Mouse (Mus musculus) skeletal muscle tissue, adult 2 months (tissue): ENCODE measurements around the gene 1700017B05Rik.
"Not testable (repeated sequence)": the region's sequence is repeated elsewhere in the genome, so short reads cannot be mapped to it uniquely, and the experiment has no call there.

Experiments
- DNase-seq: peaks from one replicate; pipeline ENCODE4 v3.0.0-alpha.2; 2012; ENCODE audit warnings: low read depth, low spot score

Gene 1700017B05Rik

DNA sequence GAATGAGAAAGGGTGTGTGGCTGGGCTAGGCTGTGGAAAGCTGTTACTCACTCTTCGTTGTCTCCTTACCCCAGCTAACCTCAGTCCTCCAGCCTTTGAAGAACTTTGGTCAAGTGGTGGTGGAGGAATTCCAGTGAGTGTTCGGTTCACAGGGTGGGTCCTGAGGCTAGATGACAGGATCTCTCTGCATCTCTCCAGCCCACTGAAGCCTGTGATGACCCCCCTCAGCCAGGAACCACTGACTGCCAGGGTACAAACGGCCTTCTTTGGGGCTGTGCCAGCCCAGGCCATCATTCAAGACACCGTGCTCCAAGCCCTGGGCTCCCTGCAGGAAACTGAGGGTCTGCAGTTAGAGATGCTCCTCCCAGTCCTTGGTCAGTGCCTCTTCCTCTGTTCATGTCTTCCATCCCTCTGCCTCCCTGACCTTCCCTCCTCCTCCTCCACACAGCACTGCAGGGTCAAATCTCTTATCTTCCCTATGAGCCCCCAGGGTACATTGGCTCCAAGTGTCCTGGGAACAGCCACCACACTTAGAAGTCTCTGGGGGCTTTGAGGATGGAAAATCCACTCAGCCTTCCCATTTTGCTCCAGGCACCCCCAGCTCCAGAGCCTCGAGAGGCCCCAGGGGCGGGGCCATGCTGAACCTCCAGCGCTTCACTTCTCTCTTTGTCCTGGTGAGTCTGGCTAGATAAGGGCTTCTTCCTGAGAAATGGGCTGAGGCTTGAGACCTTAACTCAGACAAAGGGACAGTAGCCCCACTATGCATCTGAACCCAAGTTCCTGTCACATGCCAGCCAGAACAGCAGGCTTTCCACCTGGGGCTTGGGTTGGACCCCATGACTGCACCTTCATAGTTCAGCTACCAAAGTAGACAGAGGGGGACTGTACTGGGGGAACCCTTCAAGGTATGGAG lies 14.1 kb downstream of the 1700017B05Rik start:
- DNase-seq, result no peak

- DNase-seq, result no peak
Observed at GRCm38 (mm10) chr9:57247201-57247671, 15.2 kb downstream of the 1700017B05Rik start.

- DNase-seq, result no peak
Observed at GRCm38 (mm10) chr9:57246482-57246881, 15.9 kb downstream of the 1700017B05Rik start.

DNA sequence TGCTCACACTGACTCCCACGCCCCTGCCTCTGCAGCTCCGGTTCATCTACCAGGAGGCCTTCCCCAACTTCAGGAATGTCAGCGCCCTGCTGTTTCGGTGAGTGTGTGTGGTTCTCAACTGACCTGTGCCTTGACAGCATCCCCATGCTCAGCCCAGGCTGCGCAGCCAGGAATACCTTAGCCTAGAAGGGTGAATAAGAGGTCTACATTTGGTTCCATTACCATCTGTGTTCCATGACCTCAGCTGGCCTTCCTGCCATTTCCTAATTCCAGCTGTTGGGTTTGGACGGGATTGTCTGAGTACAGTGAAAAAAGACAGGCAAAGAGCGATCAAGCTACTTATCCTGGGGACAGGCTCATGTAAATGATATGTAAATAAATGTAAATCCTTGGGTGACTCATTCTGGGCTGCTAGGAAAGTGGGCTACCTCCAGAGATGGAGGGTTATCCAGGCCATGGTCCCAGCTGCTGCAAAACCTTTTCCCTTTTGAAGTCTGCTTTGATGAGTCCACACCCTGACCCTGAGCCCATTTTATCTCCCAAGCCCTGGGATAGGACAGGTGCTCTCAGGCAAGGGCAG lies 18.2 kb downstream of the 1700017B05Rik start:
- no peak for DNase-seq

DNA sequence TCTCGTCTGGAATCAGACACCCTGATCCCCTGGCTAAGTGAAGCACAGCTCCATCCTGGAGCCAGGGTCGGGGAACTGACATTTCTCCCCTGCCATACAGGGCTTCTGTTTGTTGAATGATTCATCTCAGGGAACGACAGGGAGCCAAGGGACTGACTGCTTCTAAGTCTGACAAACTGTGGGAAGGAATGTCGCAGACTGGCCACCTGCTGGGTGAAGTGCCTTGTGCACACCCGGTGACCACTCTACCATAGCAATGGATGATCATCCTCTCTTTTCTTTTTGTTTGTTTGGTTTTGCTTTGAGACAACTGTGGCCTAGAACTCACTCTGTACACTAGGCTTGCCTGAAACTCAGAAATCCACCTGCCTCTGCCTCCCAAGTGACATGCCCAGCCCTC lies 19.5 kb downstream of the 1700017B05Rik start:
- DNase-seq, result no peak

GRCm38 (mm10) chr9:57241111-57241510 lies 21.3 kb downstream of the 1700017B05Rik start:
- DNase-seq, result no peak

DNA sequence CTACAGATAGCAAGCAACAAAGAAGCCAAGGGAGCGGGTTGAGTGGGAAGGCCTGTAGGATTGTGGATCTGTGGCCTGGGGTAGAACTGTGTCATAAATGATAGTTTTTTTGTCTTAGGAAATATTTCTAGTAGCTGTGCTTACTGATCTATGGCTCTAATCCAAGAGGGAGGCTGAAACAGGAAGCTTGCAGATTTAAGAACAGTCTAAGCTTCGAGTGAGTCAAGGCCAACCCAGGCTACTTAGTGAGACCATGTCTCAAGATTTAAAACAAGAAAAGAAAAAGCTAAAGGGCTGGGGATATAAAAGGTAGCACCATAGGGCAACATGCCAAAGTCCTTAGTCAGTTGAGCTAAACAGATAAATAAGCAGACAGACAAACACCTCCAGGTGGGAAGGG lies 24.2 kb downstream of the 1700017B05Rik start:
- no peak for DNase-seq

DNA sequence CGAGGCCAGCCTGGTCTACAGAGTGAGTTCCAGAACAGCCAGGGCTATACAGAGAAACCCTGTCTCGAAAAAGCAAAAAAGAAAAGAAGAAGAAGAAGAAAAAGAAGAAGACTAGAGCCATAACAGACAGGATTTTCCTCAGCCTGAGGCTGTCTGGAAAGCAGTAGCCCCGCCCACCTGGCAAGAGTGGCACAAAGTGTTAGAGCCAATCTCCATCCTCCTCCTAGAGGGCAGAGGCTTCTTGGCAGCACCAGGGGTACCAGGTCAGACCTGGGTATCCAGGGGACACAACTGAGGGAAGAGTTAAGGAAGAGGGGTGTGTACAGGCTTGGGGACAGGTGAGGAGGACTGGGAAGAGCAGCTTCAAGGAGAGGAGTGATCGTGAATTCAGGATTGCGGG lies 24.7 kb downstream of the 1700017B05Rik start:
- DNase-seq, result no peak

DNA sequence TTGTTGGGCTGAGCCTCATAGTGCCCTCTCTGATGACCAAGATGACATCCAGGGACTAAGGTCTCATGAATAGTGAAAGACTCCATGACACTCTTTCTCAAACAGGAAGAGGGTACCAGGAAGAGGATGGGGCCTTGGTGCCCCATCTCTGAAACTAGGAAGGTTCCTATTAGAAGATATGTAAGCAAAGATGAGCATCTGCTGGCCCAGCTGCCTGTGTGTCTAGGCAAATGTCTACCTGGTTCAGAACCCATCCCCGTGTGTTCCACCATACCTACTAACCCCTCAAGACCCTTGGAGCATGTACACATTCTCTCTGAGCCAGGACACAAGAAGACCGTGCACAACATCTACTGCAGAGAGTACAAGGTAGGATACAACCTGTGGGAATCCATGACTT lies 26.2 kb downstream of the 1700017B05Rik start, which contains the start of gene Trcg1:
Trcg1 (plus strand) TSS at position 301 of the 400 bp plus-strand sequence.
- DNase-seq, result no peak

DNA sequence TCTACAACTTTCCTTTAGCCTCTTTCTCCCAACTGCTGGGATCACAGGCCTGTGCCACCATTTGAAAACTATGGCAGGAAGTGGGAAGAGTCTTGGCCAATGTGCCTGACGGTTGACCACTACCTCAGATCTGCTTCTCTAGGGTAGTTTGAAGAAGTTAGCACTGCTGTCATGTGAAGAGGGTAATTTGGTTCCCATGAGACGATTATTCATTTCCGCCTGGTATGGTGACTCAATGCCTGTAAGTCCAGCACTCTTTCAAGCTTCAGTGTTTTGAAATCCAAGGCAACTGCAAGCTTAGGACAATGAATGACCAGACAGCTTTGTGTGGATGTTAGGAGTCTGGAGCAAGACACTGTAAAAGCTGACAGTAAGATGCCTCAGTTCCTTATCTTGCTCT lies 28.6 kb downstream of the 1700017B05Rik start:
- DNase-seq, result no peak

DNA sequence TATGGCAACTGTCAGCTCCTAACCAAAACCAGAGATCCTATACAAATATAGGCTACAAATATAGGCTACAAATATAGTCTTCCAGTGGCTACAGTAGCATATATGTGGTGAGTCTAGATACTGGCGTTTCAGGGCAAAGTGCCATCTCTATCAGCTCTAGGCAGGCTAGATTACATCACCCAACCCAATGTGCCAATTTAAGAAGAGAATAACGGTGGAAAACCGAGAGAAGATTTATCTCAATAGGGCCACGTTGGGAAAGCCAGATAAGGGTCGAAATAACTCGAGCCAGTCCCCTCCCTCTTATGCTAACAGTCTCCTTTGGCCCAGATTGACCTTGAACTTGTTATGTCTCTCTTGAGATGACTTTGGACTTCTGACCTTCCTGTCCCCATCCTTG lies 29.3 kb downstream of the 1700017B05Rik start:
- DNase-seq, result no peak

- no peak for DNase-seq
Observed at GRCm38 (mm10) chr9:57232341-57232940, 30.0 kb downstream of the 1700017B05Rik start.

DNA sequence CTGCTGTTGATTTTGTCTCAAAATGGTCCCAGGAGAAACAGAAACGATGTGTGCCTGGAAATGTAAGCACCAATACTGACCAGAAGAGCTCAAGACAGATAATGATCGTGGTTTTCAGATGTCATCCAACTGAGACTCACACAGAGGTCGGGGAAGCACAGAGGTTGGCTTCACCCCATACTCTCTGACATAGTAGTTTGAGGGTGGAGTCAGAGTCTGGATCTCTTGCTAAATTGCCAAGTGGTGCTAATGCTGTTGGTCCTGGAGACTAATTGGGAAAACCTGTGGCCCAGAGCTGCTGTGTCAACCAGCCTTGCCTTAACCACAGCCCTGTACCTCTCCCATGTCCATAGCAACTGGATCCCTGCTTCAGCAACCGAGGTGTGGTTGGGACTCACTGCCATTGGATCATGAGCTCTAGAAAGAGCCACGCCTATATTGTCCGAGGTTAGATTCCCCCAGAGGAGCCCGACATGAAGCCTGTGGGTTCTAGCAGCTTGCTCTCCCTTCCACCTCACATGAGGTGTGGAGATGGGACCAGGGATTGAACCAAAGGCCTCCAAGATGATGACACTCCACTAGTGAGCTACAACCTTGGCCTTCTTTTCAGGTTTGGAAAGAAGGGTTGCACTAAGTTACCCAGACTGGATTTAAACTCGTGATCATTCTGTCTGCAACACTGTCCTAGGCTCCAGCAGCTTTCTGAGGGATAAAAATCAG lies 30.7 kb downstream of the 1700017B05Rik start:
- DNase-seq, result no peak

DNA sequence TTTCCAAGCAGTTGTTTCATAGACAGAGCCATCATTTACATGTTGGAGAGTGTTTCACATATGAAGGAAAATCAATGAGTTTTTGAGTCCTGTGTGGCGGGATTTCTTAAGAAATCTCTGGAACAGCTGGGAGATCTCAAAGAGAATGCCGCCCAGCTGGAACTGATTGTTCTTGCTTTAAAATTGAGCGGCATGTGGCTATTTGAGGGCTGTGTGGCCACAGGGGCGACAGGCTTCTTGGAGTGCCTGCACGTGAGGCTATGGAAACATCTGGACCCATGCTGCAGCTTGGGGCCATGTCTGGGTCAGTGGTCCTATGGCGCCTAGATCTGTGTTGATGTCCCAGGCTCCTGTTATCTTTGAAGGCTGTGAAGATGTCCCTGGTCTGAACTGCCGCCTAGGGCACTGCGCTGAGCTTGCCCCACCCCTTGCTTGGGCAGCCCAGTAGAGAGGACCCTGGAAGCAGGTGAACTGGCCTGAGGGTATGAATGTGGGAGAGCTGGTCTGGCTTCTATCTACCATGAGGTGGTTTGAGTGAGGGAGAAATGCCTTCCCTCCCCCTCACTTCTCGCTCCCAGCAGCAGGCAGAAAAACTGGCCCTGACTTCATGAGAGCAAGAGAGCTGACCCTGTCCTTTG lies 32.1 kb downstream of the 1700017B05Rik start:
- DNase-seq, result no peak

DNA sequence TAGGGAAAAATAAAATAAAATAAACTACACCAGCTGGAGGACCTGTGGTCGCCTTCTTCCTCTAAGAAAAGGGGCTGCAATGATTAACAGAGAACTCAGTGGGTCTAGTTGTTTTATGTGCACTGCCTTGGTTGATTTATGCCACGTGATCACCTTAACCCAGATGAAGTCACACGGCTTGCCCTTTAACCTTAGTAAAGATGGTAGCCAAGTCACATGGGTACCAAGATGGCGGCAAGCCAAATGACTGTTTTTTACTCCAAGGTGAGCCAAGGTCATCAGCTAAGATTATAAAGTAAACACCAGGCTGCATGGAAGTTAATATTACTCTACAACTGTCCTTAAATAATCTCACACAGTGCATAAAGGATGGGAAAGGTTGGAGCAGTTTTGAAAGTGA lies 32.7 kb downstream of the 1700017B05Rik start:
- no peak for DNase-seq

- DNase-seq, result no peak
Observed at GRCm38 (mm10) chr9:57228186-57228585, 34.2 kb downstream of the 1700017B05Rik start.

- DNase-seq, result no peak
Observed at GRCm38 (mm10) chr9:57227203-57227602, 35.2 kb downstream of the 1700017B05Rik start.

DNA sequence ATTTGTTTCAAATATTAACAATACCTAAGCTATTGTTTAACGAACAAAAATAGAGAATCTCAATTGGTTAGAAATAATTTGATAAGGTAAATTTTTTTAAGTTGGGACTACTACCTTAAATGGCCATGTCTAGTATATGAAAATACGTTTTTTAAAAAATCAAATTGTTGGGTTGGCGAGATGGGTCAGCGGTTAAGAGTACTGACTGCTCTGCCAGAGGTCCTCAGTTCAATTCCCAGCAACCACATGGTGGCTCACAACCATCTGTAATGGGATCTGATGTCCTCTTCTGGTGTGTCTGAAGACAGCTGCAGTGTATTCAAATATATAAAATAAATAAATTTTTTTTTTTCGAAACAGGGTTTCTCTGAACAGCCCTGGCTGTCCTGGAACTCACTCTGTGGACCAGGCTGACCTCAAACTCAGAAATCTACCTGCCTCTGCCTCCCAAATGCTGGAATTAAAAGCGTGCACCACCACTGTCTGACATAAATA lies 35.7 kb downstream of the 1700017B05Rik start:
- DNase-seq, result not testable (repeated sequence)

GRCm38 (mm10) chr9:57225780-57226627 lies 36.4 kb downstream of the 1700017B05Rik start:
- DNase-seq, result no peak

GRCm38 (mm10) chr9:57223341-57223740 lies 39.1 kb downstream of the 1700017B05Rik start:
- no peak for DNase-seq
